Mouse (Mus musculus): ENCODE measurements around the gene Hspa12b.

GRCm38 (mm10) chr2:131090852-131091251 lies 36.2 kb upstream of the Hspa12b start:
- no peak for TF ChIP-seq CTCF (IDR thresholded peaks at IDR 0.05; ENCODE audit: borderline replicate concordance, control insufficient read depth, extremely low read depth, insufficient read depth, low read length, poor library complexity)
- TF ChIP-seq POLR2A (IDR thresholded peaks at IDR 0.05; ENCODE audit: control insufficient read depth, extremely low read depth, insufficient read depth, low read length, poor library complexity), result no peak

Measured in thymus, adult 2 months (tissue).